Mouse (Mus musculus) gastrocnemius, postnatal 14 days (tissue): Measurements from ENCODE around the gene Dnm2. TPM values are rescaled to one million over a fixed set of nuclear protein-coding genes. Genes with fewer than 3 reads are reported as not detected.
"Not testable (repeated sequence)": the region's sequence is repeated elsewhere in the genome, so short reads cannot be mapped to it uniquely, and the experiment has no call there.

Experiments
- DNase-seq: peaks from one replicate; pipeline ENCODE4 v3.0.0; 2021; ENCODE audit warnings: mixed read lengths
- intact Hi-C: fragments of 180-260 bp; cut with DNase I; formaldehyde crosslinking; loops from one replicate; pipeline ENCODE4 v1.15.1; 2025; ENCODE audit warnings: low total_unique reads
- total RNA-seq, 2 experiments: library from RNA; stranded (reverse); gene quantifications; 2 replicates each; pipeline ENCODE4 v1.2.3; 2021

Dnm2 gene
- total RNA-seq, 2 experiments from 2014 or later, result 47.8 to 48.0 TPM

- no peak for DNase-seq
- intact Hi-C loops, result no loop called here
Observed at GRCm38 (mm10) chr9:21493907-21494306, 69.2 kb downstream of the Dnm2 start.

DNA sequence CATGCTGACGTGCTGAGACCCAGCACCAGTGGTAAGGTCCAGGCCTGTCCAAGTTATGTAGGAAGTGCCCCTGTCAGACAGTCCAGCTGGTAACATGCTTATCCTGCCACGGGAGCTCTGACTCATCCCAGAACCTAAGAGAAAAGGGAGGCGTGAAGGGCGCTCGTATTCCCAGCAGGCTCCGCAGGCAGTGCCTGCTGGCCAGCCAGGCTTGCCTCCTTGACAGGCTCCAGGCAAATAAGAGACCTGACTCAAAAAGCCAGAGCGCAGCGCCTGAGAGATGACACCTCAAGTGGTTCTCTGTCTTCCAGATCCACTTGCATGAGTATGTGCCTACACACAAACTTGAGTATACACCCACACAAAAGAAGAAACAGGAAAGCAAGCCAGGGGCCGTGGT is 70.0 kb downstream of the Dnm2 start:
- intact Hi-C loops, result no loop called here
- DNase-seq, result no peak

- peak; percentile 81 for DNase-seq
- intact Hi-C loops, result no loop called here
Observed at GRCm38 (mm10) chr9:21496308-21497049, 71.8 kb downstream of the Dnm2 start.

DNA sequence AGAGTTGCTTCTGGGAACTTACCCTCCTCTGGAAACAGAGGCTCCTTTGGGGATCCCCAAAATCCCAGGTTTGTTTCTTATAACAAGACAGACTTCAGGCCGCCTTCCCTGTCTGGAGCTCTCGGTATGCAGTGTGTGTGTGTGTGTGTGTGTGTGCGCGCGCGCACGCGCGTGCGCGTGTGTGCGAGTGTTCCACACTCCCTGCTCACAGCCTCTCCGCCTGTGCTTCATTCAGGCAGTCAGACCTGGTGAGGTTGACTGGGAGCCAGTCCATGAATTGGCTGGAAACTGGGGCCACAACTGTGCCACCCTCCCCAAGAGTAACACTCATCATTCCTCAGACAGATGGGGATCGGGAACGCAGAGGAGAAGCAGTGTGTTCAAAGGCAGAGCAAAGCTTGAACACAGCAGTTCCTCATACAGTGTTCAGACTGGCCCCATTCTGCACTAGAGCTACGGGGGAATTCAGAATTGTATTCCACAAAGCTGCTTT is 72.4 kb downstream of the Dnm2 start:
- intact Hi-C loops, result no loop called here
- no peak for DNase-seq

DNA sequence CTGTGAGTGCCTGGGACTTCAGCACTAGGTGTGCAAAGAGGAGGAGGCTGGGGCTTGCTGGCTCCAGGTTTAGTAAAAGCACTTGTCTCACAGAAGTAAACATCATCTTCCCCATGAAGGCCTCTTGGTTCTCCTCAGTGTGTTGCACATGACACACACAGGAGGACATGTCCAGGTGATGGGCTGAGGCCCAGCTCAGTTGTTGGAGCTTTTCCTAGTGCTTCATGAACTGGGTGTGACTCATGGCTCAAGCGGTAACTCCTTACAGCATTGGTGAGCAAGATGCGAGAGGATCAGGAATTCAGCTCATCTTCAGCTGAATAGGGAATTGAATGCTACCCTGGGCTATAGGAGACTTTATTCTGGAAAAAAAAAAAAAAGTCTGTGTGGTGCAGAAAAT is 73.0 kb downstream of the Dnm2 start:
- DNase-seq, result no peak
- intact Hi-C loops, result no loop called here

- intact Hi-C loops, result no loop called here
- DNase-seq, result no peak
Observed at GRCm38 (mm10) chr9:21498284-21498902, 73.7 kb downstream of the Dnm2 start.

DNA sequence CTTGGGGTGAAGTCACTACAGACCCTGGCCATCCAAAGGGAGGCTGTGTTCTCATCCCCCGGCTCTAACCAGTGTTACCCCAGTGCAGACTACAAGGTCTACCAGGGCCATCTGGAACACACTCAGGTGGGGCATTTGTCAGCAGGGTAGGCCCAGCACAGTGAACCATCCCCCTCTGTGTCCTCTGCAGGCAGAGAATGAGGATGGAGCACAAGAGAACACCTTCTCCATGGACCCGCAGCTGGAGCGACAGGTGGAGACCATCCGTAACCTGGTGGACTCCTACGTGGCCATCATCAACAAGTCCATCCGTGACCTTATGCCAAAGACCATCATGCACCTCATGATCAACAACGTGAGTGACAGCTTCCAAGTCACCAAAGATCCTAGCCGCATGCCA is 78.6 kb downstream of the Dnm2 start:
- DNase-seq, result no peak
- intact Hi-C loops, result no loop called here

GRCm38 (mm10) chr9:21505767-21506166 is 81.1 kb downstream of the Dnm2 start:
- intact Hi-C loops, result no loop called here
- DNase-seq, result no peak

GRCm38 (mm10) chr9:21507753-21508430 is 83.2 kb downstream of the Dnm2 start:
- intact Hi-C loops, result no loop called here
- no peak for DNase-seq

DNA sequence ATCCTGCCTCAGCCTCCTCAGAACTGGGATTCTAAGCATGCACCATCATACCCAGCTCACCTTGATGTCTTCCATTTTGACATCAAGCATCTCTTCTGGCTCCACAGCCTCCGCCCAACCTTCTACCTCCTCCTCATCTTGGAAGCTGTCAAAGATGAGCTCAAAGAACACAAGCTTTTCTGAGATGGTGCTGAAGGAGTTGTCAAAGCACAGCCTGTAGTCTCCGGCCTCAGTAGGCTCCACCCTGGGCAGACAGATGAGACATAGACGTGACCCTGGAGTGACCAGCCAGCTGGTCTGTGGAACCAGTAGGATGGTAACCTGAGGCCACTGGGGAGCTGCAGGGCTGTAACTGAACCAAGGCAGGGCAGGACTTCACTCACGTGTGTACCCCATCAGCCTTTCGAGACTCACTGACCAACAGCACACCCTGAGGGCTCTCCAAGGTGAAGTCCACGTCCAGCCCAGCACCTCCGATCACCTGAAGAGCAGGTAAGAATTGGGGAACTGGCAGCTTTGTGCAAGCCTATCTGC is 84.2 kb downstream of the Dnm2 start:
- intact Hi-C loops, result no loop called here
- no peak for DNase-seq

GRCm38 (mm10) chr9:21509772-21510688 is 85.3 kb downstream of the Dnm2 start, which contains the start of gene Tmed1:
Gene Tmed1 (minus strand): TSS chr9:21510252.
- intact Hi-C loops, result no loop called here
- DNase-seq, result peak; percentile 93

DNA sequence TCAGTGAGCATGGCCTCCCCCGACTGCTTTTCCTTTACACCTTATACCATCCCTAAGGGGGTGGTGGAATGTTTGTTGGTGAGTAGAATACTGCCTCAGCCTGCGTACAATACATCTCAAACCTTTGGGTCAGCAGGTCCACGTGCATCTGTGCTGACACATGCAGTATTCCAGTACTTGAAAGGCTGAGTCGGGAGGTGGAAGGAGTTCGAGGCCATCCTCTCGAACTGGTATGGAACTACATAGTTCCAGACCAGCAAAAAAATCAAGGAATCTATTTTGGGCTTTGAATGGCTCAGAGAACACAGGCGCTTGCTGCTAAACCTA is 85.9 kb downstream of the Dnm2 start:
- DNase-seq, result no peak
- intact Hi-C loops, result no loop called here

DNA sequence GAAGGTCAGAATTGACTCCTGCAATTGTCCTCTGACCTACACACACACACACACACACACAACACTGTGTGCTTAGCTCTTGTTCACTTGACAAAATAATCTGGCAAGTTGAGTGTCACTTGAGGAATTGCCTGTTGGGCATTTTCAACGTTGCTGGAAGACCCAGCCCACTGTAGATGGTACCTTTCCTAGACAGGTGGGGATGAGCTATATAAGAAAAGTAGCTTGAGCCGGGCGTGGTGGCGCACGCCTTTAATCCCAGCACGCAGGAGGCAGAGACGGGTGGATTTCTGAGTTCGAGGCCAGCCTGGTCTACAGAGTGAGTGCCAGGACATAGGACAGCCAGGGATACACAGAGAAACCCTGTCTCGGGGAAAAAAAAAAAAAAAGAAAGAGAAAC is 86.3 kb downstream of the Dnm2 start:
- intact Hi-C loops, result no loop called here
- DNase-seq, result no peak

DNA sequence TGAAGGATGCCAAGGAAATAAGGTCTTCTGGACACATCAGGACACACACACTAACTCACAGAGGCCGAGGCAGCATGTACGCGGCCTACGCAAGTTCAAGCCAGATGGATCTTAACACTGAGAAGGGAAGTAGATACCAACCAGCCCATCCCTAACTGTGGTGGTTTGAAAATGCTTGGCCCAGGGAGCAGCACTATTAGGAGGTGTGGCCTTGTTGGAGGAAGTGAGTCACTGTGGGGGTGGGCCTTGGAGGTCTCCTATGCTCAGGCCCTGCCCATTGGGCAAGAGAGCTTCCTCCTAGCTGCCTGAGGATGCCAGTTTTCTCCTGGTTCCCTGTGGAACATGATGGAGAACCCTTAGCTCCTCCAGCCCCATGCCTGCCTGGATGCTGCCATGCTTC is 88.8 kb downstream of the Dnm2 start:
- intact Hi-C loops, result no loop called here
- no peak for DNase-seq

- intact Hi-C loops, result no loop called here
- DNase-seq, result no peak
Observed at GRCm38 (mm10) chr9:21517947-21518495, 93.3 kb downstream of the Dnm2 start.

GRCm38 (mm10) chr9:21518690-21519089 is 94.0 kb downstream of the Dnm2 start:
- DNase-seq, intact Hi-C loops: not testable (repeated sequence)

- intact Hi-C loops, result no loop called here
Observed at GRCm38 (mm10) chr9:21525142-21525936, 100.6 kb downstream of the Dnm2 start.

GRCm38 (mm10) chr9:21525937-21526633 is 101.4 kb downstream of the Dnm2 start, which contains the start of gene AB124611:
Gene AB124611 (plus strand): TSS chr9:21526176.
- intact Hi-C loops, result no loop called here
- no peak for DNase-seq

More at GRCm38 (mm10) chr9:21525142-21525936, 100.6 kb downstream of the Dnm2 start:
- no peak for DNase-seq
